Mouse (Mus musculus): ENCODE results near the gene Col4a2. TPM values are rescaled to one million over a fixed set of nuclear protein-coding genes. Genes with fewer than 3 reads are reported as not detected.

Col4a2 gene
- polyA plus RNA-seq, 1 experiment: 26.3 TPM

- Histone ChIP-seq H3K4me1 (ENCODE audit: control insufficient read depth, insufficient read depth, low read length) (no peaks in the 10 kb centered on the region; the same call in 1 of the 2 replicates), H3K4me3 (ENCODE audit: insufficient read depth, low read length) (no peak overlapping the region), H3K27ac (ENCODE audit: insufficient read depth, low read length) (no peak overlapping the region)
- no peak for TF ChIP-seq POLR2A (IDR thresholded peaks at IDR 0.05; ENCODE audit: extremely low read depth, insufficient read depth, low read length)
- TF ChIP-seq CTCF (IDR thresholded peaks at IDR 0.05; ENCODE audit: extremely low read depth, insufficient read depth, low read length): no peak
Observed at GRCm38 (mm10) chr8:11333746-11334145, 21.1 kb downstream of the Col4a2 start.

DNA sequence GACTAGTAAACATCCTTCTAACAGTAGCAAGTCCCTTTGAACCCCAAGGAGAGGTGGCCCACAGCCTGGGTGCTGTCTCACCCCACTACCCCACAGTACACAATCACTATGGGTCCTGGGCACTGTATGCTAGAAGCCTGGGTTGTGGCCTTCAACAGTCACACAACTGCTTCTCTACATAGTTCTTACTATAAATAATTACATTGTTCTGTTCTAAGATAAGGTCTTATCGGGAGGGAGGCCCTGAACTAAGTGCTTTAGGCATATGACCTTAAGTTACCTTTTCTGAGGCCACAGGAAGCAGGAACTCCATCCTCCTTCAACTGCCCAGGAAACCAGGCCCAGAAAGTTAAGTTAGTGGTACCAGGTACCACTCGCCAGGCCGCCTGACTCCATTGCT, 21.9 kb downstream of the Col4a2 start:
- TF ChIP-seq POLR2A (IDR thresholded peaks at IDR 0.05; ENCODE audit: extremely low read depth, insufficient read depth, low read length) (no peak), CTCF (IDR thresholded peaks at IDR 0.05; ENCODE audit: extremely low read depth, insufficient read depth, low read length) (no peak)
- Histone ChIP-seq H3K27ac (ENCODE audit: insufficient read depth, low read length) (no peak overlapping the region), H3K4me1 (ENCODE audit: control insufficient read depth, insufficient read depth, low read length) (no peaks in the 10 kb centered on the region; the same call in 1 of the 2 replicates), H3K4me3 (ENCODE audit: insufficient read depth, low read length) (no peak overlapping the region)

DNA sequence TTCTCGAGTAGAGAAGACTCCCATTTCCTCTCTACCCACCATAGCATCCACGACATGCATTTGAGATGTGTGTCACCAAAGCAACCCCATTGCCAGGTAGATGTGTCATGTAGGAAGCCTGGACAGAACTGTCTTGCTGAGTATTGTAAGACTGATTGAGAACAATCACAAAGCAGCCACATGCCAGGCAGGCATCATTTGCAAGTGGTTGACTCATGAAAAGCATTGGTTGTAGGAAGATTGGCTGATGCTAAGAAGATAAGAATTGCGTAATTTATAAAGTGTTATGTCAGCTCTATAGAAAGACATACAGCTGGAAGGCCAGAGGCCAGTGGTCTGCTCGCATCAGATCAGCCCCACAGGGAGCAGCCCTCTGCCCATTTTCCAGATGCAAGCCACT, 22.6 kb downstream of the Col4a2 start:
- no peak overlapping the region for H3K4me3 ChIP-seq (ENCODE audit: insufficient read depth, low read length)
- H3K4me1 ChIP-seq (ENCODE audit: control insufficient read depth, insufficient read depth, low read length): no peaks in the 10 kb centered on the region; the same call in 1 of the 2 replicates
- TF ChIP-seq POLR2A (IDR thresholded peaks at IDR 0.05; ENCODE audit: extremely low read depth, insufficient read depth, low read length) (no peak), CTCF (IDR thresholded peaks at IDR 0.05; ENCODE audit: extremely low read depth, insufficient read depth, low read length) (no peak)
- no peak overlapping the region for H3K27ac ChIP-seq (ENCODE audit: insufficient read depth, low read length)

DNA sequence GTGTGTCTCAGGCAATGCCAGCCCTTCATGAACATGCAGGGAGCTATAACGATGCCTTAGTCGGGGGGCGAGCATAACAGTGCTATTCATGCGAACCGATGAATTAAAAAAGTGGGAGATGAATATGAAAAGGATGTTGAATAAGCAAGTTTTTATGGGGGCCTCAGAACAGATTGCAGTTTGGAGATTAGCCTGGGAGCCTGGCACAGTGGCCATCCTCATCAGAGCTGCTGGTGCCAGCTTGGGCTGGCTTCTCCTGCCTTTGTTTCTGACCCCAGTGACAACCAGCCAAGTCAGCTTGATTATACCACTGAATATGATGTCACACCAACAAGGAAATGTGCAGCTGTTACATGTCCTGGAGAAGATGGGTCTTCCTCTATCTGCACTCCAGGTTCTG, 23.7 kb downstream of the Col4a2 start:
- Histone ChIP-seq H3K4me1 (ENCODE audit: control insufficient read depth, insufficient read depth, low read length) (no peaks in the 10 kb centered on the region; the same call in 1 of the 2 replicates), H3K4me3 (ENCODE audit: insufficient read depth, low read length) (no peak overlapping the region), H3K27ac (ENCODE audit: insufficient read depth, low read length) (no peak overlapping the region)
- no peak for TF ChIP-seq CTCF (IDR thresholded peaks at IDR 0.05; ENCODE audit: extremely low read depth, insufficient read depth, low read length)
- TF ChIP-seq POLR2A (IDR thresholded peaks at IDR 0.05; ENCODE audit: extremely low read depth, insufficient read depth, low read length): no peak

GRCm38 (mm10) chr8:11337642-11338041, 25.0 kb downstream of the Col4a2 start:
- Histone ChIP-seq H3K4me3 (ENCODE audit: insufficient read depth, low read length) (no peak overlapping the region), H3K4me1 (ENCODE audit: control insufficient read depth, insufficient read depth, low read length) (no peaks in the 10 kb centered on the region)
- TF ChIP-seq POLR2A (IDR thresholded peaks at IDR 0.05; ENCODE audit: extremely low read depth, insufficient read depth, low read length) (no peak), CTCF (IDR thresholded peaks at IDR 0.05; ENCODE audit: extremely low read depth, insufficient read depth, low read length) (no peak)

GRCm38 (mm10) chr8:11338507-11338906, 25.9 kb downstream of the Col4a2 start:
- H3K4me1 ChIP-seq (ENCODE audit: control insufficient read depth, insufficient read depth, low read length): no peaks in the 10 kb centered on the region
- H3K27ac ChIP-seq (ENCODE audit: insufficient read depth, low read length): no peak overlapping the region
- no peak for TF ChIP-seq CTCF (IDR thresholded peaks at IDR 0.05; ENCODE audit: extremely low read depth, insufficient read depth, low read length)
- no peak for TF ChIP-seq POLR2A (IDR thresholded peaks at IDR 0.05; ENCODE audit: extremely low read depth, insufficient read depth, low read length)
- H3K4me3 ChIP-seq (ENCODE audit: insufficient read depth, low read length): no peak overlapping the region

More at GRCm38 (mm10) chr8:11337642-11338041, 25.0 kb downstream of the Col4a2 start:
- H3K27ac ChIP-seq (ENCODE audit: insufficient read depth, low read length): no peak overlapping the region

DNA sequence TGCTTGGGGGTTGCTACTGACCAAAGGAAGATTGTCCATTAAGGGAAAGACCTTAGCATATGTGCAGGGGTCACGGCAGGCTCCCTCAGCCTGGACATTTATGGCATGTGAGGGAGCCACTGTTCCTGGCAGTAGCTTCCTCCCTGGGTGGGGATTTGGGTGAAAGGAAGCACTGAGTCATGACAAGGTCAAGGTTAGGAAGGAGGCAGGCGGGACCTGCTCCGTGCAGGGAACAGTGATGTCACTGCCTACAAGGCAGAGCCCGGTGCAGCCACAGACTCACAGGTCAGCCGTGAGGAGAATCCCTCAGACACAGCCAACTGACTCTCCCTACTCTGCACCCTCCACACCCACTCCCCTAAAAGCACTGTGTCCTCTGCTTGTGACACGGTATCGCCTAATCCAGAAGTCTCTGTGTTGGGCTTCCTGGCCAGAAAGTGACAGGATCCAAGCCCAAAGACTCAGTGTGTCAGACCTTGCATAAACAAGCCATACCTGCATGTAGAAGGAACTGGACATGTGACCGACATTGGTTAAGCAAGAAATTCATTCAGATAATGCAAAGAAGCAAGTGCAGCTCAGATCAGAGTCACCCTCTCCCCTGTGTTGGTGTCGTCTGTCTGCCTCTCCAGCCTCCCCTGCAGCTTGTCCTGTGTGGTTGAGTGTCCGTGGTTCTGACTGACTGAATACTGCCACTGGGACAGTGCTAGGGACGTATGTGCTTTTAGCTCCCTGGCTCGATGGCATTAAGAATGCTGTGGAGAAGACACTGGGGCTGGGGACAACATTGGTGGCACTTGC, 27.9 kb downstream of the Col4a2 start:
- no peak overlapping the region for H3K27ac ChIP-seq (ENCODE audit: insufficient read depth, low read length)
- TF ChIP-seq CTCF (IDR thresholded peaks at IDR 0.05; ENCODE audit: extremely low read depth, insufficient read depth, low read length) (no peak), POLR2A (IDR thresholded peaks at IDR 0.05; ENCODE audit: extremely low read depth, insufficient read depth, low read length) (no peak)

GRCm38 (mm10) chr8:11341111-11341566, 28.5 kb downstream of the Col4a2 start:
- H3K4me3 ChIP-seq (ENCODE audit: insufficient read depth, low read length): no peak overlapping the region
- no peak overlapping the region for H3K27ac ChIP-seq (ENCODE audit: insufficient read depth, low read length)
- TF ChIP-seq POLR2A (IDR thresholded peaks at IDR 0.05; ENCODE audit: extremely low read depth, insufficient read depth, low read length) (no peak), CTCF (IDR thresholded peaks at IDR 0.05; ENCODE audit: extremely low read depth, insufficient read depth, low read length) (no peak)
- no peaks in the 10 kb centered on the region for H3K4me1 ChIP-seq (ENCODE audit: control insufficient read depth, insufficient read depth, low read length)

More for the DNA sequence above, 27.9 kb downstream of the Col4a2 start:
- Histone ChIP-seq H3K4me1 (ENCODE audit: control insufficient read depth, insufficient read depth, low read length) (no peaks in the 10 kb centered on the region), H3K4me3 (ENCODE audit: insufficient read depth, low read length) (no peak overlapping the region)

DNA sequence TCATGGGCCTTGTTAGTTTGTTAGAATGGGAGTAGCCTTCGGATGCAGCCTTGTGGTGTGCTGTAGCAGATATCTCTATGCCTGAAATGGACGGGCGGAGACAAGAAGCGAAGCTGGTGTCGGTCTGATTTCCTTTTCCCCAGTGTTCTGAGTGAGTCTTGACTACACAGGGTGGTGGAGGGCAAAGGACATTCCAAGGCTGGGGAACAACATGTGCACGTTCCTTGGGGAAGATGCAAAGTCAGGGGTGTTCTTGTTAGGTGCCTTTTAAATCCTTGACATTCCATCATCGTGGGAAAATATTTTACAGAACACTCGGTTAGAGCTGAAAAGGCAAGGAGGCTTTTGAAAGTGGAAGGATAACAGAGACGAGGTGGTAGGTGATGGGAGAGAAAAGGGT, 31.9 kb downstream of the Col4a2 start:
- no peak overlapping the region for H3K27ac ChIP-seq (ENCODE audit: insufficient read depth, low read length)
- TF ChIP-seq CTCF (IDR thresholded peaks at IDR 0.05; ENCODE audit: extremely low read depth, insufficient read depth, low read length): no peak
- no peak for TF ChIP-seq POLR2A (IDR thresholded peaks at IDR 0.05; ENCODE audit: extremely low read depth, insufficient read depth, low read length)
- peaks cover 1% of the 10 kb centered on the region; the same call in 1 of the 2 replicates for H3K4me1 ChIP-seq (ENCODE audit: control insufficient read depth, insufficient read depth, low read length)
- H3K4me3 ChIP-seq (ENCODE audit: insufficient read depth, low read length): no peak overlapping the region

GRCm38 (mm10) chr8:11346225-11346624, 33.6 kb downstream of the Col4a2 start:
- Histone ChIP-seq H3K27ac (ENCODE audit: insufficient read depth, low read length) (no peak overlapping the region), H3K4me1 (ENCODE audit: control insufficient read depth, insufficient read depth, low read length) (peaks cover 6% of the 10 kb centered on the region; the same call in 1 of the 2 replicates), H3K4me3 (ENCODE audit: insufficient read depth, low read length) (no peak overlapping the region)
- TF ChIP-seq CTCF (IDR thresholded peaks at IDR 0.05; ENCODE audit: extremely low read depth, insufficient read depth, low read length): no peak
- no peak for TF ChIP-seq POLR2A (IDR thresholded peaks at IDR 0.05; ENCODE audit: extremely low read depth, insufficient read depth, low read length)
